Mouse (Mus musculus): ENCODE data around the gene Thrap3. TPM values are rescaled to one million over a fixed set of nuclear protein-coding genes. Genes with fewer than 3 reads are reported as not detected.

Thrap3 gene
- 79.2 and 82.0 TPM in 2 replicates for polyA plus RNA-seq (2015; fragmentation: Nextera tagmentation; extraction: Ambion mirVana)

GRCm38 (mm10) chr4:126202303-126203181, at the start of gene Thrap3:
Thrap3 (minus strand) TSS chr4:126202760.
- H3K4me3 ChIP-seq (replicated peaks), result peak within 1 kb of the TSS; percentile 82
- peak; percentile 98 for ATAC-seq (ENCODE audit: insufficient read depth)
- H3K4me2 ChIP-seq, result peak within 1 kb of the TSS; percentile 82
- H3K27me3 ChIP-seq, result no peaks in the 10 kb centered on the region
- H3K4me1 ChIP-seq (replicated peaks), result peaks cover 81% of the 10 kb centered on the region
- peak within 1 kb of the TSS; percentile 95 for H3K27ac ChIP-seq (replicated peaks)
- no peaks in the 10 kb centered on the region for H3K9me3 ChIP-seq (replicated peaks)
- under 1% methylated on average over 75 of the region's 75 CpGs for WGBS (ENCODE audit: insufficient replicate concordance)
- H3K36me3 ChIP-seq (replicated peaks), result peaks cover 18% of the 10 kb centered on the region
- H3K9ac ChIP-seq, result peak within 1 kb of the TSS; percentile 85

GRCm38 (mm10) chr4:126251655-126252254, 49.2 kb upstream of the Thrap3 start:
- 28% methylated on average over 11 of the region's 11 CpGs for WGBS (ENCODE audit: insufficient replicate concordance)
- H3K4me1 ChIP-seq (replicated peaks), result peaks cover 51% of the 10 kb centered on the region

GRCm38 (mm10) chr4:126250659-126251058, 48.1 kb upstream of the Thrap3 start:
- Histone ChIP-seq H3K4me1 (replicated peaks) (peaks cover 41% of the 10 kb centered on the region), H3K9ac (no peak overlapping the region), H3K36me3 (replicated peaks) (no peaks in the 10 kb centered on the region)

More at GRCm38 (mm10) chr4:126251655-126252254, 49.2 kb upstream of the Thrap3 start:
- H3K36me3 ChIP-seq (replicated peaks), result no peaks in the 10 kb centered on the region
- H3K9me3 ChIP-seq (replicated peaks), result no peaks in the 10 kb centered on the region
- no peak overlapping the region; the same call in 1 of the 2 replicates for H3K27ac ChIP-seq (replicated peaks)
- no peak overlapping the region for H3K9ac ChIP-seq
- no peak for ATAC-seq (ENCODE audit: insufficient read depth)
- no peak overlapping the region for H3K4me3 ChIP-seq (replicated peaks)
- H3K27me3 ChIP-seq, result peaks cover 25% of the 10 kb centered on the region
- peak overlapping the region; percentile 23 for H3K4me2 ChIP-seq

GRCm38 (mm10) chr4:126248261-126248868, 45.8 kb upstream of the Thrap3 start:
- WGBS (ENCODE audit: insufficient replicate concordance), result 42% methylated on average over 11 of the region's 11 CpGs
- ATAC-seq (ENCODE audit: insufficient read depth), result no peak
- H3K4me1 ChIP-seq (replicated peaks), result peaks cover 18% of the 10 kb centered on the region

More at GRCm38 (mm10) chr4:126250659-126251058, 48.1 kb upstream of the Thrap3 start:
- Histone ChIP-seq H3K9me3 (replicated peaks) (no peaks in the 10 kb centered on the region), H3K27me3 (peaks cover 15% of the 10 kb centered on the region), H3K27ac (replicated peaks) (no peak overlapping the region; the same call in 1 of the 2 replicates), H3K4me3 (replicated peaks) (no peak overlapping the region), H3K4me2 (no peak overlapping the region)
- no peak for ATAC-seq (ENCODE audit: insufficient read depth)
- 64% methylated on average over 4 of the region's 4 CpGs for WGBS (ENCODE audit: insufficient replicate concordance)

GRCm38 (mm10) chr4:126246202-126246889, 43.8 kb upstream of the Thrap3 start:
- Histone ChIP-seq H3K27ac (replicated peaks) (no peak overlapping the region), H3K4me2 (no peak overlapping the region), H3K4me3 (replicated peaks) (no peak overlapping the region), H3K36me3 (replicated peaks) (peaks cover 9% of the 10 kb centered on the region; the same call in 1 of the 2 replicates), H3K9me3 (replicated peaks) (no peaks in the 10 kb centered on the region), H3K27me3 (no peaks in the 10 kb centered on the region), H3K4me1 (replicated peaks) (peaks cover under 1% of the 10 kb centered on the region; the same call in 1 of the 2 replicates), H3K9ac (no peak overlapping the region)
- no peak for ATAC-seq (ENCODE audit: insufficient read depth)
- WGBS (ENCODE audit: insufficient replicate concordance), result 67% methylated on average over 13 of the region's 13 CpGs

More at GRCm38 (mm10) chr4:126248261-126248868, 45.8 kb upstream of the Thrap3 start:
- Histone ChIP-seq H3K9ac (no peak overlapping the region), H3K9me3 (replicated peaks) (no peaks in the 10 kb centered on the region), H3K4me2 (no peak overlapping the region), H3K27ac (replicated peaks) (no peak overlapping the region), H3K4me3 (replicated peaks) (no peak overlapping the region), H3K36me3 (replicated peaks) (no peaks in the 10 kb centered on the region), H3K27me3 (no peaks in the 10 kb centered on the region)

GRCm38 (mm10) chr4:126242510-126242909, 40.0 kb upstream of the Thrap3 start:
- Histone ChIP-seq H3K4me3 (replicated peaks) (no peak overlapping the region), H3K36me3 (replicated peaks) (peaks cover 27% of the 10 kb centered on the region), H3K4me2 (no peak overlapping the region), H3K9ac (no peak overlapping the region), H3K27ac (replicated peaks) (no peak overlapping the region), H3K27me3 (no peaks in the 10 kb centered on the region), H3K9me3 (replicated peaks) (no peaks in the 10 kb centered on the region), H3K4me1 (replicated peaks) (no peaks in the 10 kb centered on the region)
- WGBS (ENCODE audit: insufficient replicate concordance), result 76% methylated on average over 6 of the region's 6 CpGs
- no peak for ATAC-seq (ENCODE audit: insufficient read depth)

- Histone ChIP-seq H3K9ac (no peak overlapping the region), H3K4me3 (replicated peaks) (no peak overlapping the region), H3K36me3 (replicated peaks) (peaks cover 31% of the 10 kb centered on the region), H3K27ac (replicated peaks) (no peak overlapping the region), H3K27me3 (no peaks in the 10 kb centered on the region), H3K9me3 (replicated peaks) (no peaks in the 10 kb centered on the region), H3K4me2 (no peak overlapping the region), H3K4me1 (replicated peaks) (no peaks in the 10 kb centered on the region)
- no peak for ATAC-seq (ENCODE audit: insufficient read depth)
- 56% methylated on average over 9 of the region's 9 CpGs for WGBS (ENCODE audit: insufficient replicate concordance)
Observed at GRCm38 (mm10) chr4:126241956-126242355, 39.4 kb upstream of the Thrap3 start.

GRCm38 (mm10) chr4:126239862-126240475, 37.4 kb upstream of the Thrap3 start:
- Histone ChIP-seq H3K36me3 (replicated peaks) (peaks cover 45% of the 10 kb centered on the region), H3K4me3 (replicated peaks) (no peak overlapping the region), H3K27ac (replicated peaks) (no peak overlapping the region), H3K9me3 (replicated peaks) (no peaks in the 10 kb centered on the region), H3K9ac (no peak overlapping the region), H3K4me2 (no peak overlapping the region), H3K27me3 (no peaks in the 10 kb centered on the region), H3K4me1 (replicated peaks) (no peaks in the 10 kb centered on the region)
- no peak for ATAC-seq (ENCODE audit: insufficient read depth)
- WGBS (ENCODE audit: insufficient replicate concordance), result 75% methylated on average over 13 of the region's 13 CpGs

- ATAC-seq (ENCODE audit: insufficient read depth), result no peak
- H3K36me3 ChIP-seq (replicated peaks), result peaks cover 67% of the 10 kb centered on the region
- 64% methylated on average over 5 of the region's 5 CpGs for WGBS (ENCODE audit: insufficient replicate concordance)
- H3K4me2 ChIP-seq, result no peak overlapping the region
- no peaks in the 10 kb centered on the region for H3K9me3 ChIP-seq (replicated peaks)
- no peaks in the 10 kb centered on the region for H3K4me1 ChIP-seq (replicated peaks)
- no peak overlapping the region for H3K9ac ChIP-seq
- H3K27ac ChIP-seq (replicated peaks), result no peak overlapping the region
- H3K27me3 ChIP-seq, result no peaks in the 10 kb centered on the region
- H3K4me3 ChIP-seq (replicated peaks), result no peak overlapping the region
Observed at GRCm38 (mm10) chr4:126237721-126238242, 35.2 kb upstream of the Thrap3 start.
